21 mouse cellular contexts compared by ENCODE assay signal in genomic region chr13:43220635-43221034, GRCm38 (mm10). TPM values are rescaled to one million over a fixed set of nuclear protein-coding genes. Genes with fewer than 3 reads are reported as not detected.
DNase-seq lines count a peak whose midpoint lies in the region; ATAC-seq and TF ChIP-seq lines count a peak whose summit lies in the region.
"Had no signal": no experiment of that assay in that cellular context is flagged by ENCODE, and none has a peak within 500 bp of the region (broad histone marks: within the 10 kb centered on the region; RNA-seq: fewer than 3 reads in every experiment).

No protein-coding gene starts in this region.

- H3K9ac ChIP-seq in limb, embryonic 15.5 days, result no peak overlapping the region
- H3K9ac ChIP-seq: embryonic facial prominence, embryonic 13.5 days; forebrain, embryonic 13.5 days; forebrain, embryonic 15.5 days; forebrain, postnatal 0 days had no signal

- TF ChIP-seq POLR2A in cerebellum, adult 2 months (IDR thresholded peaks at IDR 0.05; ENCODE audit: borderline replicate concordance, insufficient read depth, low read length), result no peak

- no peak overlapping the region for H3K4me3 ChIP-seq in cerebellum, adult 2 months (replicated peaks; ENCODE audit: insufficient read depth, low read depth, low read length)
- H3K4me3 ChIP-seq in limb, embryonic 15.5 days, result no peak overlapping the region
- H3K4me3 ChIP-seq in limb, embryonic 10.5 days, result no peak overlapping the region
- H3K4me3 ChIP-seq: embryonic facial prominence, embryonic 13.5 days; forebrain, embryonic 13.5 days; forebrain, embryonic 15.5 days had no signal

- DNase-seq in cerebellum, adult 2 months, result peak; percentile 28 to 60
- no peak for DNase-seq in cerebellum, adult 11 months
- DNase-seq in cerebellum, postnatal 10 days, result peak; percentile 45 to 53
- no peak for DNase-seq in cerebellum, adult 8-10 months
- DNase-seq in cerebellum, postnatal 36 days, result peak; percentile 33 to 49
- no peak for DNase-seq in cerebellum, adult 11-12 months
- DNase-seq in limb, embryonic 10.5 days (ENCODE audit: low spot score), result no peak
- DNase-seq: adrenal gland, adult 8-10 months; adrenal gland, postnatal 14 days; adrenal gland, postnatal 36 days; B cell, adult 2 months; forebrain, postnatal 0 days had no signal

- H3K27me3 ChIP-seq in cerebellum, adult 2 months (ENCODE audit: control insufficient read depth, insufficient read depth, low read length), result no peaks in the 10 kb centered on the region
- H3K27me3 ChIP-seq in limb, embryonic 15.5 days, result no peaks in the 10 kb centered on the region
- H3K27me3 ChIP-seq in limb, embryonic 10.5 days (ENCODE audit: low read depth, poor library complexity, severe bottlenecking), result no peaks in the 10 kb centered on the region
- H3K27me3 ChIP-seq: CH12.LX; embryonic facial prominence, embryonic 13.5 days; forebrain, embryonic 13.5 days; forebrain, embryonic 15.5 days; Patski had no signal

- WGBS in cerebellum, adult 2 months, result 91% methylated on average over 1 of the region's 1 CpGs
- WGBS in limb, embryonic 15.5 days, result 52% methylated on average over 1 of the region's 1 CpGs
- WGBS in limb, embryonic 10.5 days, result 86% methylated on average over 1 of the region's 1 CpGs

- H3K27ac ChIP-seq in cerebellum, adult 2 months (ENCODE audit: insufficient read depth, low read length), result no peak overlapping the region
- 0 out of 2 replicates have a peak overlapping the region, but pooled peaks have one; percentile 54 for H3K27ac ChIP-seq in limb, embryonic 15.5 days
- no peak overlapping the region for H3K27ac ChIP-seq in limb, embryonic 10.5 days
- H3K27ac ChIP-seq: forebrain, embryonic 13.5 days; forebrain, embryonic 15.5 days had no signal

- peaks cover 21% of the 10 kb centered on the region for H3K4me1 ChIP-seq in cerebellum, adult 2 months (ENCODE audit: control insufficient read depth, insufficient read depth, low read length)
- H3K4me1 ChIP-seq in limb, embryonic 15.5 days, result peaks cover 22% of the 10 kb centered on the region
- H3K4me1 ChIP-seq in limb, embryonic 10.5 days, result peaks cover 14% of the 10 kb centered on the region
- H3K4me1 ChIP-seq: forebrain, embryonic 15.5 days had no signal

- TF ChIP-seq CTCF in cerebellum, adult 2 months (IDR thresholded peaks at IDR 0.05; ENCODE audit: borderline replicate concordance, insufficient read depth, low read depth, low read length), result no peak

- ATAC-seq in limb, embryonic 15.5 days (ENCODE audit: insufficient number of reproducible peaks, low FRiP score, low TSS enrichment, low read depth), result no peak
- ATAC-seq: activated CD4-positive, CD25-positive, alpha-beta regulatory T cell, adult 4 months; CD4-positive, CD25-positive, alpha-beta regulatory T cell, adult 4 months; forebrain, embryonic 13.5 days; forebrain, embryonic 15.5 days; forebrain, postnatal 0 days had no signal

- H3K4me2 ChIP-seq in limb, embryonic 15.5 days, result no peak overlapping the region
- H3K4me2 ChIP-seq: embryonic facial prominence, embryonic 13.5 days; forebrain, embryonic 13.5 days; forebrain, embryonic 15.5 days had no signal

- H3K36me3 ChIP-seq in limb, embryonic 15.5 days, result no peaks in the 10 kb centered on the region
- H3K36me3 ChIP-seq in limb, embryonic 10.5 days, result no peaks in the 10 kb centered on the region
- H3K36me3 ChIP-seq: embryonic facial prominence, embryonic 13.5 days; forebrain, embryonic 15.5 days; G1E had no signal

- no peaks in the 10 kb centered on the region for H3K9me3 ChIP-seq in limb, embryonic 15.5 days
- H3K9me3 ChIP-seq in limb, embryonic 10.5 days (replicated peaks), result no peaks in the 10 kb centered on the region
- H3K9me3 ChIP-seq: embryonic facial prominence, embryonic 13.5 days; forebrain, embryonic 13.5 days; forebrain, embryonic 15.5 days had no signal

RNA-seq across cellular contexts. Expression of gene Tbc1d7, which starts 49.3 kb away (rescaled TPM):
- polyA plus RNA-seq in cerebellum, adult 2 months (2012; rRNA removed), result 48.2 and 49.9 TPM in 2 replicates
- polyA plus RNA-seq in limb, embryonic 15.5 days (2015; fragmentation: Nextera tagmentation; extraction: Ambion mirVana), result 45.6 and 45.8 TPM in 2 replicates
- 63.5 and 67.6 TPM in 2 replicates for polyA plus RNA-seq in limb, embryonic 10.5 days (2016; fragmentation: Nextera tagmentation; extraction: Ambion mirVana)

Comparison
In these comparisons a context has a peak if more than half of its experiments do, and no peak if none do; other contexts are left out.
1. DNase-seq: peak in cerebellum, adult 2 months (2 of 2), cerebellum, postnatal 10 days (2 of 2) and cerebellum, postnatal 36 days (2 of 2); none in cerebellum, adult 11 months (single experiment), cerebellum, adult 8-10 months (single experiment), cerebellum, adult 11-12 months (single experiment) and limb, embryonic 10.5 days (single experiment).